Mouse (Mus musculus) left cerebral cortex, postnatal 36 days (tissue): Measurements from ENCODE around the gene Slc18a3. TPM values are rescaled to one million over a fixed set of nuclear protein-coding genes. Genes with fewer than 3 reads are reported as not detected.

Experiments used
- DNase-seq, 2 experiments: peaks; one replicate each; pipeline ENCODE4 v3.0.0; 2021 to 2022; ENCODE audit warnings: low spot score in 2 of 2, mixed read lengths in 1 of 2
- intact Hi-C: fragments of 180-260 bp; cut with DNase I; formaldehyde crosslinking; loops from one replicate; pipeline ENCODE4 v1.15.1; 2025
- total RNA-seq, 2 experiments: library from RNA; stranded (reverse); gene quantifications; 2 replicates each; pipeline ENCODE4 v1.2.3; 2021

Slc18a3 gene
- total RNA-seq: 1 to 10 TPM; 1.1 to 1.8 TPM

- no peak for DNase-seq
- intact Hi-C loops: no loop called here
Observed at GRCm38 (mm10) chr14:32464601-32465505, at the start of gene Slc18a3. Gene Slc18a3 (minus strand): TSS chr14:32464850.

- DNase-seq: peak; percentile 93
- intact Hi-C loops: no loop called here
Observed at GRCm38 (mm10) chr14:32513336-32514032, 48.8 kb upstream of the Slc18a3 start, which contains the start of gene Ercc6. Gene Ercc6 (plus strand): TSS chr14:32513521.

- no peak for DNase-seq
- intact Hi-C loops: no loop called here
Observed at GRCm38 (mm10) chr14:32512912-32513311, 48.3 kb upstream of the Slc18a3 start.

- DNase-seq: no peak
- intact Hi-C loops: no loop called here
Observed at GRCm38 (mm10) chr14:32509443-32509961, 44.9 kb upstream of the Slc18a3 start.

GRCm38 (mm10) chr14:32508105-32508835 is 43.6 kb upstream of the Slc18a3 start:
- intact Hi-C loops: no loop called here
- no peak for DNase-seq

GRCm38 (mm10) chr14:32507216-32507615 is 42.6 kb upstream of the Slc18a3 start:
- intact Hi-C loops: no loop called here
- DNase-seq: no peak

GRCm38 (mm10) chr14:32506329-32506728 is 41.7 kb upstream of the Slc18a3 start:
- intact Hi-C loops: no loop called here
- DNase-seq: no peak

GRCm38 (mm10) chr14:32503897-32504296 is 39.2 kb upstream of the Slc18a3 start:
- no peak for DNase-seq
- intact Hi-C loops: no loop called here

- no peak for DNase-seq
- intact Hi-C loops: no loop called here
Observed at GRCm38 (mm10) chr14:32502764-32503688, 38.4 kb upstream of the Slc18a3 start.

- intact Hi-C loops: no loop called here
Observed at GRCm38 (mm10) chr14:32501303-32501702, 36.7 kb upstream of the Slc18a3 start.

GRCm38 (mm10) chr14:32496115-32496850 is 31.6 kb upstream of the Slc18a3 start:
- intact Hi-C loops: no loop called here
- DNase-seq: no peak

More at GRCm38 (mm10) chr14:32501303-32501702, 36.7 kb upstream of the Slc18a3 start:
- no peak for DNase-seq

GRCm38 (mm10) chr14:32492521-32492920 is 27.9 kb upstream of the Slc18a3 start:
- intact Hi-C loops: no loop called here
- DNase-seq: peak; percentile 26 to 30

- intact Hi-C loops: loop anchor here (1.0 kb wide), 1 partner anchor 253 kb away; no protein-coding TSS in a partner anchor
- DNase-seq: no peak
Observed at GRCm38 (mm10) chr14:32482061-32482460, 17.4 kb upstream of the Slc18a3 start.

GRCm38 (mm10) chr14:32477581-32477980 is 12.9 kb upstream of the Slc18a3 start:
- intact Hi-C loops: no loop called here
- no peak for DNase-seq

- intact Hi-C loops: no loop called here
Observed at GRCm38 (mm10) chr14:32476559-32476958, 11.9 kb upstream of the Slc18a3 start.

GRCm38 (mm10) chr14:32472996-32473395 is 8.3 kb upstream of the Slc18a3 start:
- intact Hi-C loops: loop anchor here (5.0 kb wide), 1 partner anchor 161 kb away; no protein-coding TSS in a partner anchor
- DNase-seq: peak; percentile 42 to 59

More at GRCm38 (mm10) chr14:32476559-32476958, 11.9 kb upstream of the Slc18a3 start:
- DNase-seq: no peak

- no peak for DNase-seq
- intact Hi-C loops: no loop called here
Observed at GRCm38 (mm10) chr14:32467606-32468005, 3.0 kb upstream of the Slc18a3 start.

- intact Hi-C loops: no loop called here
- no peak for DNase-seq
Observed at GRCm38 (mm10) chr14:32465889-32466288, 1.2 kb upstream of the Slc18a3 start, which contains the start of gene Chat. Gene Chat (minus strand): TSS chr14:32465989.
